Mouse (Mus musculus) small intestine, adult 2 months (tissue): ENCODE results near the gene C1qtnf1. TPM values are rescaled to one million over a fixed set of nuclear protein-coding genes. Genes with fewer than 3 reads are reported as not detected.

Experiments used
- H3K27ac ChIP-seq: fragments of 200-500 bp; 2 replicates; pipeline ENCODE4 v1.5.1; 2012; ENCODE audit warnings: low read depth, low read length, control low read depth, inconsistent platforms; ENCODE audit not compliant: insufficient read depth
- H3K27me3 ChIP-seq: fragments of 200-500 bp; 2 replicates; pipeline ENCODE4 v1.6.1; 2012; ENCODE audit warnings: mild to moderate bottlenecking, moderate library complexity, low read length, inconsistent platforms; ENCODE audit not compliant: control insufficient read depth, insufficient read depth
- H3K36me3 ChIP-seq: fragments of 200-500 bp; 2 replicates; pipeline ENCODE4 v1.6.1; 2012; ENCODE audit warnings: mild to moderate bottlenecking, low read length, control low read depth, inconsistent platforms; ENCODE audit not compliant: control insufficient read depth, insufficient read depth
- H3K4me1 ChIP-seq: fragments of 200-500 bp; 2 replicates; pipeline ENCODE4 v1.6.1; 2012; ENCODE audit warnings: low read length, inconsistent platforms, mixed read lengths; ENCODE audit not compliant: control insufficient read depth, insufficient read depth, insufficient read length
- H3K4me3 ChIP-seq: fragments of 200-500 bp; 2 replicates; pipeline ENCODE4 v1.5.1; 2012; ENCODE audit warnings: low read depth, mild to moderate bottlenecking, control low read depth, inconsistent platforms, low read length, moderate library complexity
- CTCF ChIP-seq: fragments of 200-500 bp; IDR thresholded peaks from 2 replicates; pipeline ENCODE4 v1.5.1; 2012; ENCODE audit warnings: low read depth, mild to moderate bottlenecking, control low read depth, inconsistent platforms, low read length, moderate library complexity, mixed read lengths; ENCODE audit not compliant: insufficient replicate concordance, insufficient read length; ENCODE audit errors: extremely low read depth
- POLR2A ChIP-seq: fragments of 200-500 bp; IDR thresholded peaks from 2 replicates; pipeline ENCODE4 v1.6.1; 2012; ENCODE audit warnings: low read depth, mild to moderate bottlenecking, control low read depth, inconsistent platforms, low read length, moderate library complexity
- WGBS: fragments of 180-500 bp; shearing (Covaris S2); methylation state at CpG from one replicate; pipeline ENCODE4 v1.1.7; 2018; 5-methylcytosine and 5-hydroxymethylcytosine counted together
- polyA plus RNA-seq: library from polyadenylated mRNA; depleted of rRNA; stranded (reverse); fragments of >200 nt; gene quantifications from 2 replicates; pipeline ENCODE4 v1.2.3, GENCODE M21; 2012

C1qtnf1 gene
- polyA plus RNA-seq, 1 experiment, result 4.3 TPM

DNA sequence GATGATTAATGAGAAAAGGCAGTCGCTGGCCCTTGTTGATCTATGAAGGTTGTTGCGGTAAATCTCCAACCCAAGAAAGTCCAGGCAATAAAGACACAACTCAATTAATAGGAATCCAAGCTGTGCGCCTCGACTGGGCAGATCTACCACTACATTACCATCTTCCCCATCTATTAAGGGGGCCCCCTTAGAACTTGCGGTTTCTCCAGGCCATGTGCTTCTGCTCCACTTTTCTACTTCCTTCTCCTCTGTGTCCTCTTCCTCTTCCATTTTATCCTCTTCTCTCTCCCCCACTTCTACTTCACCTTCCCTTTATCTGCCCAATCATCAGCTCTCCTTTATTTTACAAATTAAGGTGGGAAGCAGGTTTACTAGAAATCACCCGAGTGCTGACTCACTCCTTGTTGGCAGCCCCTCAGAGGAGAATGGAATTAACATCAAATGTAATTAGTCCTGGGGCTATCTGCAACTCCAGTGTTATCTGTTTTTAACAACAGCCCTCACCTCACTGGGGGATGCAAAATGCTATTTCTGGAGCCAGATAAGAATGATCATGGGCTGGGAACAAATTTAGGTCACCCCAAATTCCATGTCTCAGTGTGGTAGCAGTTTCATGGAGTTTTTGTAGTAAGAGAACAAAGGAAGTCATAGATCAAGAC is 46.0 kb downstream of the C1qtnf1 start:
- Histone ChIP-seq H3K4me3 (no peak overlapping the region), H3K27ac (no peak overlapping the region), H3K4me1 (peaks cover 39% of the 10 kb centered on the region), H3K36me3 (peaks cover 4% of the 10 kb centered on the region; the same call in 1 of the 2 replicates), H3K27me3 (no peaks in the 10 kb centered on the region)
- TF ChIP-seq CTCF (no peak), POLR2A (no peak)
- 61% methylated on average over 6 of the region's 6 CpGs for WGBS

DNA sequence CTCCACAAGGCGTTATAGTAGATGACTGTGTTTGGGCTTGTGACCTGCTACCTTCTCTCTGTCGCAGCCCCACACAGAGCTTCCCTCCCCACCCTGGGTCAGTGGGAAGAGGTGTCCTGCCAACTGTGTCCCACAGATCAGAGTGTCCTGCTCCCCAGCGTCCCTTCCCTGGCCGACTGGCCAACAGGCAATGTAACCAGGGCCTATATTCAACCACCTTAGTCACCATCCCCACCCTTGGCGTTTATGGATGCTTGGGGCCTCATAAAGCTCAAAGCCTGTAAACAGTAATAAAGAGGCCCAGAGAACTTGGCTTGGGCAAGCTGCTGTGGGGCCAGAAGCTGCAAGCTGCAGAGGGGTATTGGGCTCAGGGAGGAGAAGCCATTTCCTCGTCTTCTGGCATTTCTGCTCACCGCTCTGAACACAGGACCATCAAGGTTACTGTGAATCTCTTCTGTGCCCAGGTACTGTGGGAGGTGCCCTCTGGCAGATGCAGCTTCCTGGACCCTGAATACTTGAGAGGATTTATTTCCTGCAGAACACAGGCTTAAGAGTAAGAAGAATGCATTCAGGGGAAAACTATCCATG is 47.6 kb downstream of the C1qtnf1 start:
- Histone ChIP-seq H3K4me3 (no peak overlapping the region), H3K36me3 (peaks cover 8% of the 10 kb centered on the region), H3K27ac (peak overlapping the region; percentile 80), H3K27me3 (no peaks in the 10 kb centered on the region), H3K4me1 (peaks cover 32% of the 10 kb centered on the region)
- 33% methylated on average over 7 of the region's 7 CpGs for WGBS
- no peak for TF ChIP-seq POLR2A
- TF ChIP-seq CTCF, result no peak

DNA sequence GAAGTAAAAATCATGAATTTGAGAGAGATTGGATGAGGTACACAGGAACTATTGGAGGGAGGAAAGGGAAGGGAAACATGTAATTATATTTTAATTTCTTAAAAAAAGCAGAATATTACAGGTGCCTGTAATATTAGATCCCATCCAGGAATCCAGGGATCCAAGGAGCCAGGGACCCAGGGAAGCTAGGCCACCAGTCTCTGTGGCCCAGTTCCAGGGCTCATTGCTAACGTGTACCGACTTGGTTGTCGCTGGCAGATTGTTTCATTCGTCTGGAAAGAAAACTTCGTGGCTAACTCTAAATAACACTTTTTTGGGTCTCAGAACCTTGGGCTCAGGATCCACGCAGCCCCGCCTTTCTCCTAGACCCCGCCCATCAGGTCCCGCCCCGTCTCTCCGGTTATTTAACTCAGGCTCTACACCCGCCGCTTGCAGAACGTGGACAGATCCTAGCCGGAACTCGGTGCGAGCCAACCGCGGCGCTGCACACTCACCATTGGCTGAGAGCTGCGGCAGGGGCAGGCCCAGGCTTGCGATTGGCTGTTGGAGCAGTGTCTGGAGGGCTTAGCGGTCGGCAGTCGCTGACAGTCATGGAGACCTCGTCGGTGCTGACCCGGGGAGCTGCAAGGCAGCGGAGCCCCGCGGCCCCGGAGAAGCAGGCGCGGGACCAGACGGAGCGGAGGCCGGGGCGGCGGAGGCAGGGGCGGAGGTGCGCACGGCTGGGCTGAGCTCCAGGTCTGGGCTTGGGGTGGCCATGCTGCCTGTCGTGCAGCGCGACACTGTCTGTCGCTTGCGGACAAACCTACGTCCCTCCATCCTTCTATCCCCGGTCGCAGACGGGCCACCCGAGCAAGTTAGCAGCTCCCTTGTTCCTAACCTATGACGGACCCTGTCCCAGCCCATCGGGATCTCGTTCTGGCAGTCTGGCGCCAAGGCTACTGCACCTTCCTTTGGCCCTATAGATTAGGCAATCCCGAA is 48.7 kb downstream of the C1qtnf1 start, which contains the start of gene Engase:
Gene Engase, plus strand, starts transcription at position 434 of the 978 bp plus-strand sequence.
- Histone ChIP-seq H3K4me3 (peak within 1 kb of the TSS; percentile 90), H3K4me1 (peaks cover 26% of the 10 kb centered on the region), H3K27ac (peak within 1 kb of the TSS; percentile 80), H3K27me3 (no peaks in the 10 kb centered on the region), H3K36me3 (peaks cover 11% of the 10 kb centered on the region)
- TF ChIP-seq POLR2A, result peak; percentile 96
- TF ChIP-seq CTCF, result no peak
- WGBS, result under 1% methylated on average over 57 of the region's 57 CpGs

DNA sequence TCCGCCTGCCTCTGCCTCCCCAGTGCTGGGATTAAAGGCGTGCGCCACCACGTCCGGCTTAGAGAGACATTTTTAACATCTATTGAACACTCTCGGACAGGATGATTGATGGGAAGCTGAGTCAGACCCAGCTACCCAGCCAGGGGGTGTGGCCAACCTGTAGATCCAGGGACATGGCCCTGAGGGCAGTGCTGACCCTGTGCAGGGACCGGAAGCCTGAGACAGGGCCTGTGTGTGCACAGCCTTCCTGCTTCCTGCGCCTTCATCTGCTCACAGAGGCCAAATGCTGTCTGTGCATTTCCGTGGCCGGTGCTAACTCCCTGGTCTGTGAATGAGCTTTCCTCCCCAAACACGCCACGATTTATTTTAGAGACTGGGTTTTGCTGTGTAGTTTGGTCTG is 51.8 kb downstream of the C1qtnf1 start:
- peaks cover 24% of the 10 kb centered on the region for H3K4me1 ChIP-seq
- H3K4me3 ChIP-seq, result no peak overlapping the region
- TF ChIP-seq POLR2A (no peak), CTCF (no peak)
- 68% methylated on average over 12 of the region's 12 CpGs for WGBS
- no peak overlapping the region for H3K27ac ChIP-seq
- peaks cover 38% of the 10 kb centered on the region for H3K36me3 ChIP-seq
- H3K27me3 ChIP-seq, result no peaks in the 10 kb centered on the region

DNA sequence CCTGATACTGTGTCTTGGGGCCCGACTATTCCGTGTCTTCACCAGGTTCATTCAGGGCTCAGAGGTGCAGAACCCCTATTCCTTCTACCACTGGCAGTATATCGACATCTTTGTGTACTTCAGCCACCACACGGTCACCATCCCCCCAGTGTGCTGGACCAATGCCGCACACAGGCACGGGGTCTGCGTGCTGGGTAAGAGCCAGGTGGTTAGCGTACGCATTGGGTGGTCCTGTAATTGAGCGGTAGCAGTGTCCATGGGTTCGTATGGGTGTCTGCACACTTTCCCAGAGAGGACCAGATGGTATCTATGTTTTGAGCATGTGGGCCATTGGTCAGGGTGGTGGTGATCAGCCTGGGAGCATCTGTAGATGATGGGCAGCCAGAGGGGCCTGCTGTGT is 53.2 kb downstream of the C1qtnf1 start:
- peaks cover 50% of the 10 kb centered on the region for H3K36me3 ChIP-seq
- no peak overlapping the region for H3K4me3 ChIP-seq
- H3K27ac ChIP-seq, result no peak overlapping the region
- no peaks in the 10 kb centered on the region for H3K27me3 ChIP-seq
- TF ChIP-seq CTCF, result no peak
- no peak for TF ChIP-seq POLR2A
- peaks cover 12% of the 10 kb centered on the region for H3K4me1 ChIP-seq
- 93% methylated on average over 11 of the region's 11 CpGs for WGBS

DNA sequence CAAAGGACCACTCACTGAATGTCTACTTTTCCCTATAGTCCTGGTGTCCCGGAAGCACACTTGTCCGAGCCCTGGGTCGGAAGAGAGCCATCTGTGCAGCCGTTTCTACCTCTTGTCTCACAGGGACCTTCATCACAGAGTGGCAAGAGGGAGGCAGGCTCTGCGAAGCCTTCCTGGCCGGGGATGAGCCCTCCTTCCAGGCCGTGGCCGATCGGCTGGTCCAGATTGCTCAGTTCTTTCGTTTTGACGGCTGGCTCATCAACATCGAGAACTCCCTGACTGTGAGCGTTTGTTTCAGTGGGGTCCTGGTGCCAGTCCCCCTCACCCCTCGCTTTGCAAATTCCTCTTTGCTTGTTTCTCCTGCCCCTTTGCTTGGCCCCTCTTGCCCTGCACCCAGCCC is 53.7 kb downstream of the C1qtnf1 start:
- Histone ChIP-seq H3K27ac (no peak overlapping the region), H3K27me3 (no peaks in the 10 kb centered on the region), H3K36me3 (peaks cover 55% of the 10 kb centered on the region), H3K4me1 (peaks cover 12% of the 10 kb centered on the region), H3K4me3 (no peak overlapping the region)
- no peak for TF ChIP-seq POLR2A
- TF ChIP-seq CTCF, result no peak
- WGBS, result 86% methylated on average over 14 of the region's 14 CpGs
